Comparison of ENCODE assay signal across 16 mouse cellular contexts in genomic region chr13:52726043-52726442, GRCm38 (mm10).
DNase-seq lines count a peak whose midpoint lies in the region; ATAC-seq and TF ChIP-seq lines count a peak whose summit lies in the region.
"Had no signal": no experiment of that assay in that cellular context is flagged by ENCODE, and none has a peak within 500 bp of the region (broad histone marks: within the 10 kb centered on the region; RNA-seq: fewer than 3 reads in every experiment).

No protein-coding gene starts in this region.

- DNase-seq in heart, postnatal 0 days (ENCODE audit: low spot score), result peak; percentile 30
- DNase-seq in heart, adult 18-20 months, result no peak
- no peak for DNase-seq in neural tube, embryonic 10.5 days (ENCODE audit: extremely low spot score, low spot score)
- peak; percentile 43 for DNase-seq in limb, embryonic 14.5 days (ENCODE audit: low spot score)
- DNase-seq in stomach, postnatal 0 days (ENCODE audit: low spot score), result peak; percentile 59
- DNase-seq in ovary, postnatal 10 days (ENCODE audit: low spot score), result no peak
- no peak for DNase-seq in testis, postnatal 14 days (ENCODE audit: low spot score)
- DNase-seq: adrenal gland, adult 2 months; embryo, embryonic 11 days; left cerebral cortex, postnatal 4 days; right cerebral cortex, postnatal 25 days had no signal

- ATAC-seq in heart, postnatal 0 days (ENCODE audit: insufficient read depth, low read depth), result no peak
- peak; percentile 63; the same call in 1 of the 2 replicates for ATAC-seq in neural tube, embryonic 13.5 days (ENCODE audit: low read depth)
- ATAC-seq in limb, embryonic 14.5 days (ENCODE audit: low FRiP score, low read depth), result 0 out of 2 replicates have a peak, but pooled peaks have one; percentile 30
- ATAC-seq in stomach, postnatal 0 days (ENCODE audit: low FRiP score, low TSS enrichment), result peak; percentile 79
- ATAC-seq: Patski had no signal

- H3K27me3 ChIP-seq in heart, postnatal 0 days (ENCODE audit: control insufficient read depth, insufficient read depth, low read length), result no peaks in the 10 kb centered on the region
- H3K27me3 ChIP-seq in neural tube, embryonic 13.5 days, result no peaks in the 10 kb centered on the region
- H3K27me3 ChIP-seq in limb, embryonic 14.5 days (ENCODE audit: control insufficient read depth, insufficient read depth, low read length), result no peaks in the 10 kb centered on the region
- no peaks in the 10 kb centered on the region for H3K27me3 ChIP-seq in stomach, postnatal 0 days (ENCODE audit: control insufficient read depth, insufficient read depth, low read length)
- H3K27me3 ChIP-seq: forebrain, embryonic 12.5 days; hindbrain, embryonic 12.5 days; lung, embryonic 15.5 days; Patski had no signal

- WGBS in heart, postnatal 0 days, result 44% methylated on average over 10 of the region's 10 CpGs
- 45% methylated on average over 10 of the region's 10 CpGs for whole genome bisulfite sequencing in neural tube, embryonic 13.5 days
- 51% methylated on average over 10 of the region's 10 CpGs for WGBS in limb, embryonic 14.5 days
- WGBS in stomach, postnatal 0 days, result 20% methylated on average over 10 of the region's 10 CpGs

- H3K9me3 ChIP-seq in heart, postnatal 0 days (replicated peaks; ENCODE audit: control insufficient read depth, low read length), result no peaks in the 10 kb centered on the region
- no peaks in the 10 kb centered on the region for H3K9me3 ChIP-seq in neural tube, embryonic 13.5 days
- H3K9me3 ChIP-seq in limb, embryonic 14.5 days (ENCODE audit: control insufficient read depth, low read length), result no peaks in the 10 kb centered on the region
- H3K9me3 ChIP-seq in stomach, postnatal 0 days (ENCODE audit: control insufficient read depth, low read length), result no peaks in the 10 kb centered on the region
- H3K9me3 ChIP-seq: forebrain, embryonic 12.5 days; hindbrain, embryonic 12.5 days; lung, embryonic 15.5 days had no signal

- H3K4me2 ChIP-seq in heart, postnatal 0 days (ENCODE audit: low read depth, low read length), result no peak overlapping the region
- H3K4me2 ChIP-seq in neural tube, embryonic 13.5 days, result no peak overlapping the region
- no peak overlapping the region for H3K4me2 ChIP-seq in limb, embryonic 14.5 days (replicated peaks; ENCODE audit: low read depth, low read length, severe bottlenecking)
- H3K4me2 ChIP-seq in stomach, postnatal 0 days (replicated peaks; ENCODE audit: low read depth), result no peak overlapping the region
- H3K4me2 ChIP-seq: forebrain, embryonic 12.5 days; hindbrain, embryonic 12.5 days; lung, embryonic 15.5 days had no signal

- TF ChIP-seq POLR2A in limb, embryonic 14.5 days (IDR thresholded peaks at IDR 0.05; ENCODE audit: borderline replicate concordance, extremely low read depth, insufficient read depth, insufficient read length), result no peak

- no peak overlapping the region for H3K9ac ChIP-seq in heart, postnatal 0 days (replicated peaks; ENCODE audit: low read depth, low read length)
- H3K9ac ChIP-seq in neural tube, embryonic 13.5 days, result no peak overlapping the region
- H3K9ac ChIP-seq in limb, embryonic 14.5 days (ENCODE audit: low read depth, low read length, severe bottlenecking), result no peak overlapping the region
- H3K9ac ChIP-seq in stomach, postnatal 0 days (ENCODE audit: low read length), result no peak overlapping the region
- H3K9ac ChIP-seq: forebrain, embryonic 12.5 days; hindbrain, embryonic 12.5 days; lung, embryonic 15.5 days had no signal

- no peak for TF ChIP-seq EP300 in heart, postnatal 0 days (IDR thresholded peaks at IDR 0.05; ENCODE audit: low read depth)
- TF ChIP-seq EP300 in stomach, postnatal 0 days (optimal IDR thresholded peaks at IDR 0.05), result no peak

- no peaks in the 10 kb centered on the region for H3K36me3 ChIP-seq in heart, postnatal 0 days (replicated peaks; ENCODE audit: control insufficient read depth, insufficient read depth, low read length)
- no peaks in the 10 kb centered on the region for H3K36me3 ChIP-seq in neural tube, embryonic 13.5 days
- H3K36me3 ChIP-seq in limb, embryonic 14.5 days (ENCODE audit: control insufficient read depth, insufficient read depth, low read length), result no peaks in the 10 kb centered on the region
- no peaks in the 10 kb centered on the region for H3K36me3 ChIP-seq in stomach, postnatal 0 days (ENCODE audit: control insufficient read depth, insufficient read depth, low read length)
- H3K36me3 ChIP-seq: forebrain, embryonic 12.5 days; hindbrain, embryonic 12.5 days; lung, embryonic 15.5 days had no signal

- no peak overlapping the region for H3K27ac ChIP-seq in heart, postnatal 0 days (ENCODE audit: low read depth)
- H3K27ac ChIP-seq in neural tube, embryonic 13.5 days (replicated peaks), result no peak overlapping the region
- H3K27ac ChIP-seq in limb, embryonic 14.5 days (replicated peaks; ENCODE audit: low read depth, low read length), result no peak overlapping the region
- no peak overlapping the region for H3K27ac ChIP-seq in stomach, postnatal 0 days (replicated peaks)
- H3K27ac ChIP-seq: forebrain, embryonic 12.5 days; hindbrain, embryonic 12.5 days; lung, embryonic 15.5 days had no signal

- no peak for TF ChIP-seq CTCF in heart, postnatal 0 days (IDR thresholded peaks at IDR 0.05; ENCODE audit: low read depth)
- peak; percentile 37; the same call in 1 of the 2 replicates for TF ChIP-seq CTCF in stomach, postnatal 0 days (IDR thresholded peaks at IDR 0.05; ENCODE audit: low read depth)

- peaks cover 7% of the 10 kb centered on the region; the same call in 1 of the 2 replicates for H3K4me1 ChIP-seq in heart, postnatal 0 days (ENCODE audit: control insufficient read depth, insufficient read depth)
- peaks cover 14% of the 10 kb centered on the region for H3K4me1 ChIP-seq in neural tube, embryonic 13.5 days (replicated peaks)
- H3K4me1 ChIP-seq in limb, embryonic 14.5 days (ENCODE audit: control insufficient read depth, insufficient read depth, low read length), result no peaks in the 10 kb centered on the region
- H3K4me1 ChIP-seq in stomach, postnatal 0 days (replicated peaks; ENCODE audit: control insufficient read depth, insufficient read depth), result no peaks in the 10 kb centered on the region
- H3K4me1 ChIP-seq: lung, embryonic 15.5 days had no signal

- H3K4me3 ChIP-seq in heart, postnatal 0 days (ENCODE audit: low read depth, low read length), result no peak overlapping the region
- no peak overlapping the region for H3K4me3 ChIP-seq in neural tube, embryonic 13.5 days
- H3K4me3 ChIP-seq in limb, embryonic 14.5 days (replicated peaks; ENCODE audit: low read length), result no peak overlapping the region
- no peak overlapping the region for H3K4me3 ChIP-seq in stomach, postnatal 0 days (ENCODE audit: low read depth, low read length)
- H3K4me3 ChIP-seq: forebrain, embryonic 12.5 days; hindbrain, embryonic 12.5 days; lung, embryonic 15.5 days had no signal

Comparison
In these comparisons a context has a peak if more than half of its experiments do, and no peak if none do; other contexts are left out.
1. DNase-seq: peak in heart, postnatal 0 days (single experiment), limb, embryonic 14.5 days (single experiment) and stomach, postnatal 0 days (single experiment); none in heart, adult 18-20 months (0 of 2), neural tube, embryonic 10.5 days (single experiment), ovary, postnatal 10 days (single experiment) and testis, postnatal 14 days (single experiment).